Mouse (Mus musculus) liver, embryonic 14.5 days (tissue): ENCODE results near the gene Gm6583. TPM values are rescaled to one million over a fixed set of nuclear protein-coding genes. Genes with fewer than 3 reads are reported as not detected.

Source experiments
- ATAC-seq: fragments of 200-750 bp; cut with Nextera tagmentation; 2 replicates; pipeline ENCODE4 v1.8.0; 2017; ENCODE audit warnings: moderate number of reproducible peaks, mild to moderate bottlenecking, moderate library complexity; ENCODE audit not compliant: insufficient read depth
- DNase-seq, 3 experiments: peaks; one replicate each; pipeline ENCODE4 v3.0.0-alpha.2; 2012 to 2013; ENCODE audit warnings: low read depth in 3 of 3, low spot score in 3 of 3
- H3K27ac ChIP-seq: fragments of 300-500 bp; sonication (generic); 2 replicates; pipeline ENCODE4 v1.5.1; 2014; ENCODE audit warnings: moderate library complexity, mild to moderate bottlenecking, control low read depth, inconsistent platforms
- H3K27me3 ChIP-seq: fragments of 300-500 bp; sonication (generic); 2 replicates; pipeline ENCODE4 v1.6.1; 2014; ENCODE audit warnings: mild to moderate bottlenecking, low read length, moderate library complexity; ENCODE audit not compliant: control insufficient read depth, insufficient read depth
- H3K36me3 ChIP-seq: fragments of 300-500 bp; sonication (generic); replicated peaks from 2 replicates; pipeline ENCODE4 v1.6.1; 2014; ENCODE audit warnings: low read depth; ENCODE audit not compliant: control insufficient read depth, insufficient read depth
- H3K4me1 ChIP-seq, 2 experiments: fragments of 200-500 bp in 1 of 2; fragments of 300-500 bp in 1 of 2; sonication (generic) in 1 of 2; replicated peaks; 2 replicates each; pipeline ENCODE4 v1.6.1; 2012 to 2014; ENCODE audit warnings: antibody characterized with exemption in 1 of 2, inconsistent platforms in 1 of 2, low read length in 1 of 2; ENCODE audit not compliant: control insufficient read depth in 2 of 2, insufficient read depth in 2 of 2
- H3K4me2 ChIP-seq: fragments of 300-500 bp; sonication (generic); 2 replicates; pipeline ENCODE4 v1.6.1; 2014; ENCODE audit warnings: low read depth, mild to moderate bottlenecking, control low read depth, moderate library complexity
- H3K4me3 ChIP-seq, 2 experiments: fragments of 200-500 bp in 1 of 2; fragments of 300-500 bp in 1 of 2; sonication (generic) in 1 of 2; 2 replicates each; pipeline ENCODE4 v1.5.1; 2012 to 2014; ENCODE audit warnings: low read depth in 2 of 2, low read length in 2 of 2, mild to moderate bottlenecking in 2 of 2, control low read depth in 1 of 2, inconsistent platforms in 1 of 2, moderate library complexity in 1 of 2; ENCODE audit not compliant: insufficient read depth in 1 of 2
- H3K9ac ChIP-seq: fragments of 300-500 bp; sonication (generic); replicated peaks from 2 replicates; pipeline ENCODE4 v1.6.1; 2014; ENCODE audit warnings: mild to moderate bottlenecking, control low read depth, moderate library complexity
- H3K9me3 ChIP-seq: fragments of 300-500 bp; sonication (generic); 2 replicates; pipeline ENCODE4 v1.6.1; 2016; ENCODE audit warnings: low read length, mixed read lengths; ENCODE audit not compliant: control insufficient read depth
- CTCF ChIP-seq: IDR thresholded peaks from 2 replicates; pipeline ENCODE4 v1.5.1; 2016; ENCODE audit warnings: antibody characterized with exemption, low read depth, control low read depth
- EP300 ChIP-seq: IDR thresholded peaks from 2 replicates; pipeline ENCODE4 v1.6.1; 2016; ENCODE audit warnings: antibody characterized with exemption, low read depth
- WGBS: fragments of 180-500 bp; shearing (Covaris S2); extraction: QIAGEN DNeasy Blood & Tissue Kit; methylation state at CpG from one replicate; pipeline ENCODE4 v1.1.7; 2014; ENCODE audit not compliant: insufficient replicate concordance; 5-methylcytosine and 5-hydroxymethylcytosine counted together
- polyA plus RNA-seq, 2 experiments: library from polyadenylated mRNA; depleted of rRNA in 1 of 2; stranded (reverse) in 1 of 2; unstranded in 1 of 2; fragments of >200 nt; fragmentation: Nextera tagmentation in 1 of 2; extraction: Ambion mirVana in 1 of 2; gene quantifications; 2 replicates each; pipeline versions ENCODE4 v1.2.1 to v1.2.3; 2012 to 2014

Gene Gm6583
- polyA plus RNA-seq, 2 experiments: 0.08 to 0.09 TPM

DNA sequence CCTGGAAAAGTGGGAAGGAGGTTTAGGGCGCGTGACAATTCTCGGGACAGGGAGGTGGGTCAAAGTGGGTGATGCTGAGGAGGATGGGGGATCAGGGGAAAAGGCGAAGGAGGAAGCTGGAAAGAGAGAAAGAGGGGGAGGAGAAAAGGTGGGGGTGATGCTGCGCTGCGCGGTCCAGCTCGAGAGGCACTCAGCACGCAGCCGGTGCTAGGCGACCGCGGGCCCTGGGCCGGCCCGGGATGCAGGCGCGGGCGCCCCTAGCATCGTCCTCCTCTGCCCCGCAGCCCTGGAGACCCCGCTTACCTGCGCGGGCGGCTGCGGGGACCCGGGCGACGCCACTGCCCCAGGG lies 38.6 kb upstream of the Gm6583 start:
- 2% methylated on average over 16 of the region's 28 CpGs for WGBS
- peaks cover 32% of the 10 kb centered on the region for H3K27me3 ChIP-seq
- no peak for ATAC-seq
- H3K36me3 ChIP-seq: no peaks in the 10 kb centered on the region
- H3K4me2 ChIP-seq: peak overlapping the region; percentile 44; the same call in 1 of the 2 replicates
- H3K4me1 ChIP-seq: no peaks in the 10 kb centered on the region
- H3K9ac ChIP-seq: no peak overlapping the region
- H3K27ac ChIP-seq: no peak overlapping the region
- TF ChIP-seq EP300 (no peak), CTCF (no peak)
- no peak for DNase-seq
- H3K9me3 ChIP-seq: no peaks in the 10 kb centered on the region
- peak overlapping the region in 1 of 2 experiments; percentile 20; a peak in 2 of 4 replicates for H3K4me3 ChIP-seq

DNA sequence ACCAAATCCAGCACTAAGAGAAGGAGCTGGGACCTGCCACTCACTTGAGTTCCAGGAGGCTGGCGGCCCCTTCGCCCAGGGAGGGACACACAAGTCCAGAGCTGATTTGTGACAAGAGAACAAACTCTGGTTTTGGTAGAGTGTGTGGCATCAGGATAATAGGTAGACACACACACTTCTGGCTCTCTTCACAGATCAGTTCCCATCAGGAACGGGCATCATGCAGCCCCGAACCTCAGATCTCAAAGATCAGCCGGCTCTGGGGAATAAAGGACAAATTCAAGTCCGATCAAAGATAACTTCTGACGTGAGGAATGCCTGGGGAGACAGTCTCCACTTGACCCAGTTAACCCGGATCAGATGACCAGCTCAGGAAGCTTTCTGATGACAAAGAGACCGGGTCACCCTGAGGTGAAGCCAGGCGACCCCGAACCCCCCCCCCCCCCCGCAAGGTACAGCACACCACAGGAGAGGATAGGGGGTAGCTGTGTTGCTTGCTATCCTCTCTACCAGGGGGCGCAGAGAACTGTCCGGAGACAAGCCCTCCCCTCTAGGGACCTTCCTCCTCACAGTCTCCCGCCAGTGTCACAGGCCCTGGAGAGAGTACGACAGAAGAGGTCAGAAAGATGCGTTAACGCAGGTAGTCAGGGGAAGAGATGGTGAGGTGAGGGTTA lies 38.0 kb upstream of the Gm6583 start:
- DNase-seq: no peak
- Histone ChIP-seq H3K27ac (no peak overlapping the region), H3K4me2 (no peak overlapping the region), H3K4me1 (no peaks in the 10 kb centered on the region), H3K27me3 (peaks cover 32% of the 10 kb centered on the region), H3K9ac (no peak overlapping the region), H3K4me3 (no peak overlapping the region), H3K36me3 (no peaks in the 10 kb centered on the region), H3K9me3 (no peaks in the 10 kb centered on the region)
- 11% methylated on average over 17 of the region's 18 CpGs for WGBS
- TF ChIP-seq CTCF: no peak
- no peak for TF ChIP-seq EP300
- no peak for ATAC-seq

DNA sequence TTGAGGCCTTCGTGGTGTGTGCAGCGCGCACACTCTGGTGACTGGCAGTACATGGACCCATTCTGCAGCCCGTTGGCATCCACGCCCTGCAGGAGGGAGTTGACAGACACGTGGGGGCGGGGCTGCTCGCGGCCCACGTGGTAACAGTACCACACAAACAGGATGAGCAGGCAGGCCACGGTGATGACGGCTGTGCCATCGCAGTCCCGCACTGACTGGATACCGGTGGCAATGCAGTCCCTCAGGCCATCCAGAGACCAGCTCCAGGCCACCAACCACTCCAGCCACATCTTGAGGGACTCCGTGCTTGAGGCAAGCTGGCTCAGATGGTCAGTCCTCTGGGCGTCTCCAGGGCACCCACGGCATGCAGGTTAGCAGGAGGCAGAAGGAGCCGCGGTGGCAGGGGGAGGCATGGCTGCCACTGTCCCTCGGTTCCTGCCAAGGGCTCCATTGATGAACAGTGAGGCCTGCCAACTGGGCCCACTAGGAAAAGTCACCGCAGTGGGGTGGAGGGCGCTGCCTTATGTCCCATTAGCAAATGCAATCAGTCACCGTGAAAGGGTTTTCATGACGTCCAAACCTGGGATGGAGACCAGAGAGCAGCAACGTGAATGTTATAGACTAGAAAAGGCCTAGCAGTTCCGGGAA lies 36.0 kb upstream of the Gm6583 start:
- H3K9me3 ChIP-seq: no peaks in the 10 kb centered on the region
- no peaks in the 10 kb centered on the region for H3K4me1 ChIP-seq
- no peak for TF ChIP-seq CTCF
- TF ChIP-seq EP300: no peak
- no peak overlapping the region for H3K9ac ChIP-seq
- ATAC-seq (no peak), DNase-seq (no peak)
- H3K27ac ChIP-seq: no peak overlapping the region
- no peaks in the 10 kb centered on the region for H3K36me3 ChIP-seq
- H3K4me3 ChIP-seq: no peak overlapping the region
- peaks cover 32% of the 10 kb centered on the region for H3K27me3 ChIP-seq
- 54% methylated on average over 27 of the region's 27 CpGs for WGBS
- H3K4me2 ChIP-seq: no peak overlapping the region

DNA sequence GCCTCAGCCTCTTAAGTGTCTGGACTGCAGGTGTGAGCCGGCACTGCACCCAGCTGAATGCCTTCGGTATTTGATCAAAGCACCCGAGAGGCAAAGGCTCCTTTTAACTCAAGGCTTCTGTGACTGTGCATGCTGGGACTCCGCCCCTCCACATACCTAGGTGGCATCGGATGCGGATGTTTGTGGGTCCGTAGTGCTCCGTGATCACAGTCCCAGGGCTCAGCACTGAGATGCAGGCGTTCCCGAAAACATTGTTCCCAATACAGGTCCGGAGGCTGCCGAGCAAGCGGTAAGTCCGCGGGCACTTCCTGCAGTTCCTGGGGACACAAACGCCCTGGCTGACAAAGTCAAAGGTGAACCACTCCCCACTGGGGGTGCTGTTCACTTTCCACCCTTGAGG lies 35.2 kb upstream of the Gm6583 start:
- no peak overlapping the region for H3K9ac ChIP-seq
- ATAC-seq (no peak), DNase-seq (no peak)
- peaks cover 0 to 5% of the 10 kb centered on the region in 2 experiments; a peak in 2 of 4 replicates for H3K4me1 ChIP-seq
- H3K4me2 ChIP-seq: no peak overlapping the region
- 48% methylated on average over 16 of the region's 16 CpGs for WGBS
- H3K36me3 ChIP-seq: no peaks in the 10 kb centered on the region
- H3K27me3 ChIP-seq: peaks cover 32% of the 10 kb centered on the region
- TF ChIP-seq CTCF: no peak
- no peak for TF ChIP-seq EP300
- no peak overlapping the region for H3K4me3 ChIP-seq
- no peaks in the 10 kb centered on the region for H3K9me3 ChIP-seq
- H3K27ac ChIP-seq: no peak overlapping the region

DNA sequence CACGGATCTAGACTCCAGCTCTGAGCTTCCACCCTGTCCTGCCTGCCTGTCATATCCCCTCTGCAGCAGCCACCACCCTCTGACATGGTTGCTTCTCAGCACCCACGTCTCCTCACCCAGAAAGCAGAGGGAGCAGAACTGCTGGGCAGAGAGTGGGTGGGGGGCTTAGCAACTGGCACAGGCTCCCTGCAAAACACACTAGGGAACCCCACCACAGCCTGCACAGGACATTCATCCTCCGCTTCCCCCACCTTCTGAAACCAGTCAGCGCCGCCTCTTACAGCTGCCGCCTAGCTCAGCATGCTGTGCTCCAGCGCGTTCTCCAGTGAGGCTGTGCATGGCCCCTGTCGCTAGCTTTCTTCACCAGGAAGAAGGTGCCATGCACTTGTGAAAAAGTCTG lies 33.5 kb upstream of the Gm6583 start:
- H3K4me3 ChIP-seq: no peak overlapping the region
- H3K4me2 ChIP-seq: no peak overlapping the region
- WGBS: 71% methylated on average over 9 of the region's 9 CpGs
- H3K4me1 ChIP-seq: peaks cover 0 to 13% of the 10 kb centered on the region in 2 experiments; a peak in 2 of 4 replicates
- H3K9ac ChIP-seq: no peak overlapping the region
- H3K27me3 ChIP-seq: peaks cover 15% of the 10 kb centered on the region
- H3K27ac ChIP-seq: no peak overlapping the region
- H3K36me3 ChIP-seq: no peaks in the 10 kb centered on the region
- no peaks in the 10 kb centered on the region for H3K9me3 ChIP-seq
- DNase-seq: no peak
- ATAC-seq: no peak
- no peak for TF ChIP-seq EP300
- TF ChIP-seq CTCF: no peak
